Mouse (Mus musculus) CH12.LX (cell line): ENCODE results near the gene Ttyh3. TPM values are rescaled to one million over a fixed set of nuclear protein-coding genes. Genes with fewer than 3 reads are reported as not detected.
A peak's percentile ranks its signal among the peaks of the same experiment; 100 is the strongest.

Source experiments
- DNase-seq: peaks from one replicate; pipeline ENCODE4 v3.0.0-alpha.2; 2013; ENCODE audit errors: extremely low read depth
- H3K27ac ChIP-seq: 2 replicates; pipeline ENCODE4 v1.5.1; 2012; ENCODE audit warnings: low read depth, mild to moderate bottlenecking, control low read depth, moderate library complexity; ENCODE audit not compliant: insufficient read depth
- H3K27me3 ChIP-seq: replicated peaks from 2 replicates; pipeline ENCODE3; 2012; ENCODE audit warnings: inconsistent platforms
- H3K36me3 ChIP-seq, 2 experiments: replicated peaks in 1 of 2; 2 replicates each; pipeline versions ENCODE3 to v1.6.1; 2012; ENCODE audit warnings: inconsistent platforms in 1 of 2, low read length in 1 of 2, mild to moderate bottlenecking in 1 of 2, mixed read lengths in 1 of 2, moderate library complexity in 1 of 2; ENCODE audit not compliant: control insufficient read depth in 1 of 2, insufficient read depth in 1 of 2
- H3K4me1 ChIP-seq, 2 experiments: 2 replicates each; pipeline ENCODE4 v1.6.1; 2012; ENCODE audit warnings: inconsistent platforms in 1 of 2, moderate library complexity in 1 of 2; ENCODE audit not compliant: insufficient read depth in 2 of 2, control insufficient read depth in 1 of 2
- H3K4me2 ChIP-seq: 2 replicates; pipeline ENCODE4 v1.6.1; 2012; ENCODE audit warnings: low read depth, mild to moderate bottlenecking, control low read depth; ENCODE audit not compliant: poor library complexity, insufficient read depth, severe bottlenecking
- H3K4me3 ChIP-seq, 3 experiments: fragments of 150-350 bp in 1 of 3; sonication (generic) in 1 of 3; replicated peaks in 1 of 3; 2 replicates each; pipeline versions ENCODE3 to v1.5.1; 2011 to 2012; ENCODE audit warnings: low read depth in 2 of 3, low read length in 2 of 3, mild to moderate bottlenecking in 2 of 3, moderate library complexity in 2 of 3, control low read depth in 1 of 3, improper control_type of control experiment in 1 of 3, inconsistent platforms in 1 of 3, mixed read lengths in 1 of 3; ENCODE audit not compliant: poor library complexity in 1 of 3
- H3K79me2 ChIP-seq: replicated peaks from 2 replicates; pipeline ENCODE4 v1.6.1; 2012; ENCODE audit warnings: mild to moderate bottlenecking, moderate library complexity; ENCODE audit not compliant: control insufficient read depth, poor library complexity, insufficient read depth, severe bottlenecking; ENCODE audit errors: extremely low read depth
- H3K9ac ChIP-seq: 2 replicates; pipeline ENCODE4 v1.6.1; 2012; ENCODE audit warnings: low read depth, mild to moderate bottlenecking, control low read depth, moderate library complexity; ENCODE audit not compliant: insufficient read depth
- H3K9me3 ChIP-seq: replicated peaks from 2 replicates; pipeline ENCODE3; 2012; ENCODE audit warnings: low read length, inconsistent platforms, mixed read lengths
- BHLHE40 ChIP-seq: IDR thresholded peaks from 2 replicates; pipeline ENCODE4 v1.6.1; 2011; ENCODE audit warnings: mild to moderate bottlenecking, low read depth, low read length, improper control_type of control experiment
- CTCF ChIP-seq, 2 experiments: IDR thresholded peaks in 1 of 2; conservative IDR thresholded peaks in 1 of 2; 2 replicates each; pipeline ENCODE4 v1.5.1; 2011 to 2012; ENCODE audit warnings: low read depth in 2 of 2, low read length in 2 of 2, improper control_type of control experiment in 1 of 2, inconsistent platforms in 1 of 2, mild to moderate bottlenecking in 1 of 2, moderate library complexity in 1 of 2
- E2F4 ChIP-seq: IDR thresholded peaks from 2 replicates; pipeline ENCODE4 v1.6.1; 2011; ENCODE audit warnings: low read depth, low read length, improper control_type of control experiment; ENCODE audit not compliant: insufficient replicate concordance
- HCFC1 ChIP-seq: IDR thresholded peaks from 2 replicates; pipeline ENCODE4 v1.6.1; 2012; ENCODE audit warnings: low read depth, mild to moderate bottlenecking, inconsistent platforms, low read length, improper control_type of control experiment
- KAT2A ChIP-seq: IDR thresholded peaks from 2 replicates; pipeline ENCODE4 v1.6.1; 2012; ENCODE audit warnings: low read length, improper control_type of control experiment, inconsistent platforms; ENCODE audit not compliant: insufficient replicate concordance
- MAX ChIP-seq: IDR thresholded peaks from 2 replicates; pipeline ENCODE4 v1.6.1; 2011; ENCODE audit warnings: low read length, improper control_type of control experiment
- MAZ ChIP-seq: IDR thresholded peaks from 2 replicates; pipeline ENCODE4 v1.6.1; 2012; ENCODE audit warnings: low read depth, mild to moderate bottlenecking, inconsistent platforms, low read length, improper control_type of control experiment, moderate library complexity
- POLR2AphosphoS2 ChIP-seq: IDR thresholded peaks from 2 replicates; pipeline ENCODE4 v1.6.1; 2011; ENCODE audit warnings: low read depth, low read length, improper control_type of control experiment
- TCF12 ChIP-seq: IDR thresholded peaks from 2 replicates; pipeline ENCODE4 v1.6.1; 2014; ENCODE audit warnings: low read depth, mild to moderate bottlenecking, inconsistent platforms, low read length, improper control_type of control experiment
- UBTF ChIP-seq: IDR thresholded peaks from 2 replicates; pipeline ENCODE4 v1.6.1; 2012; ENCODE audit warnings: low read depth, mild to moderate bottlenecking, inconsistent platforms, low read length, improper control_type of control experiment, moderate library complexity
- USF1 ChIP-seq: IDR thresholded peaks from 2 replicates; pipeline ENCODE4 v1.6.1; 2014; ENCODE audit warnings: low read depth, mild to moderate bottlenecking, inconsistent platforms, low read length, improper control_type of control experiment
- ZNF384 ChIP-seq: IDR thresholded peaks from 2 replicates; pipeline ENCODE4 v1.6.1; 2012; ENCODE audit warnings: low read depth, low read length, improper control_type of control experiment, inconsistent platforms
- dilution Hi-C: fragments of 300-500 bp; cut with MboI; formaldehyde crosslinking; loops from 2 replicates; pipeline ENCODE4 v1.14.3; 2020; ENCODE audit warnings: low sequenced_read_pairs; ENCODE audit not compliant: extremely low pct_unique_long_range_greater_than_20kb, extremely low pct_ligation_motif_present
- in situ Hi-C: fragments of 300-500 bp; cut with MboI; formaldehyde crosslinking; loops from 3 replicates; pipeline ENCODE4 v1.14.3; 2019; ENCODE audit warnings: low sequenced_read_pairs, low pct_ligation_motif_present, low pct_unique_long_range_greater_than_20kb, mixed read lengths
- polyA plus RNA-seq: library from polyadenylated mRNA; unstranded; fragments of >175 nt; gene quantifications from 2 replicates; pipeline ENCODE4 v1.2.1, GENCODE M21; 2012; ENCODE audit warnings: low read depth; ENCODE audit not compliant: insufficient read length
- total RNA-seq, 2 experiments: library from RNA; depleted of rRNA; stranded (reverse); fragments of 300-350 nt in 1 of 2; fragments of >200 nt in 1 of 2; gene quantifications; 2 replicates each; pipeline ENCODE4 v1.2.3; 2012 to 2014

Gene Ttyh3
- total and polyA plus RNA-seq, 3 experiments, result 0.31 to 6.3 (median 1.4) TPM

GRCm38 (mm10) chr5:140644263-140644662 lies 4.6 kb downstream of the Ttyh3 start:
- Histone ChIP-seq H3K27ac (no peak overlapping the region), H3K9ac (no peak overlapping the region), H3K4me3 (no peak overlapping the region)
- no peak for TF ChIP-seq MAX
- TF ChIP-seq HCFC1, result no peak
- TF ChIP-seq TCF12, result no peak
- peak in 1 of 2 experiments; percentile 31; a peak in 2 of 4 replicates for TF ChIP-seq CTCF (conservative IDR thresholded peaks at IDR 0.05 in 1 of 2, IDR thresholded peaks at IDR 0.05 in 1 of 2; ENCODE audit: low read depth in 2 of 2, low read length in 2 of 2)
- TF ChIP-seq, all 38 proteins: peak for 1
- Histone ChIP-seq H3K9me3 (no peaks in the 10 kb centered on the region), H3K36me3 (no peaks in the 10 kb centered on the region), H3K27me3 (peaks cover 17% of the 10 kb centered on the region), H3K4me2 (no peak overlapping the region), H3K79me2 (no peaks in the 10 kb centered on the region), H3K4me1 (peaks cover 14 to 44% of the 10 kb centered on the region in 2 experiments)
- dilution Hi-C loops, result no loop called here
- DNase-seq, result no peak
- in situ Hi-C loops, result loop anchor here (5.0 kb wide), 1 partner anchor 98 kb away; no protein-coding TSS in a partner anchor

DNA sequence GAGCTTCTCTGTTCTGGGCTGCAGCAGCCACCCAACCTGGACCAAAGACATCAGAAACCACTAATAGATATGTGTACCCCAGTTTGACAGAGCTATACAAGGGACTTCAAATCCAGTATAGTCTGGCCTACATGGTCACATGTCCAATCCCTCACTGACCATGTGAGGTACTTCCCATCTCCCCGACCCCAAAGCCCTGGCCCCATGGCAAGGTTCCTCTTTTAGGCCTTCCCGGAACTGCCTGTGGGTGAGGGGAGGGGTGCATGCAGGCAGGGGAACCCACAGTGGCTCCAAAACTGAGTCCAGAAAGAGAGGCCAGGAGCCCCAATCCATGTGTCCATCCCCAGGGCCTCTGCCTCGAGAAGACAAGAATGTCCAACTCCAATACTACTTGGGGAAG lies 6.8 kb downstream of the Ttyh3 start:
- Histone ChIP-seq H3K4me3 (no peak overlapping the region), H3K4me2 (no peak overlapping the region)
- DNase-seq, result no peak
- TF ChIP-seq MAX, result peak; percentile 39; the same call in 1 of the 2 replicates
- peak; percentile 34; the same call in 1 of the 2 replicates for TF ChIP-seq USF1
- no peak for TF ChIP-seq POLR2AphosphoS2
- no peak for TF ChIP-seq BHLHE40
- TF ChIP-seq ZNF384, result no peak
- TF ChIP-seq, all 38 proteins: peak for 2
- Histone ChIP-seq H3K36me3 (no peaks in the 10 kb centered on the region), H3K79me2 (no peaks in the 10 kb centered on the region), H3K27ac (no peak overlapping the region), H3K9me3 (no peaks in the 10 kb centered on the region), H3K27me3 (peaks cover 7% of the 10 kb centered on the region), H3K4me1 (peaks cover 8 to 29% of the 10 kb centered on the region in 2 experiments; a peak in 3 of 4 replicates), H3K9ac (no peak overlapping the region)
- in situ Hi-C loops, result loop anchor here (5.0 kb wide), 1 partner anchor 100 kb away; no protein-coding TSS in a partner anchor
- dilution Hi-C loops, result no loop called here

DNA sequence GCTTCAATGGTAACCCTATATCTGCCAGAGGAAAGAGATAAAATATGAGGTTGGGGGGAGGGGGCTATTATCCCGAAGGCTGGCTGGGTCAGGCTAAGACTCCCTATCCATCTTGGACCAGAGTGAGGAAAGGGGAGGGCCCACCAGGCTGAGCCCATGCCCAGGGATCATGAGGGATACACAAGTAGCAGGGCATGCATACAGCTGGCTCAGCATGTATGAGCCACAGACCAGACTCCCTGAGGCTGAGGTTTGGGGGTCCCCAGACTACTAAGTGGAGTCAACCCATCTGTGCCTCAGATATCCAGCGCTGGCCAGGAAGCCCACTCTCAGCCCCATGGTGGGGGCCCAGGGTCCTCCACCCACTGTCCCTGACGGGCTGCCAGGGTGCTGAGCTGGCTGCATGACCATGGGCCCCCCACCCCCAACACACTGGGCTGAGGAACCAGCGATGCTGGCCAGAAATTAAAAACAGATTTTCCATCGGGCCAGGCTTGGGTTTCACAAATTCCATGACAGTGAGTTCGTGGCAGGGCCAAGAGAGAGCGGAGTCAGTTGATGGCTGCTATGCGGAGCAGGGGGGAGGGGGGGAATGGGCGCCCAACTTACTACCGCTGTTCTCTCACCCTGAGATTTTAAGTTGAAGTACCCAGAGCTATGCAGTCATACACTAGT lies 7.4 kb downstream of the Ttyh3 start:
- no peaks in the 10 kb centered on the region for H3K9me3 ChIP-seq
- H3K4me3 ChIP-seq, result no peak overlapping the region
- in situ Hi-C loops, result loop anchor here (5.0 kb wide), 1 partner anchor 101 kb away; no protein-coding TSS in a partner anchor
- DNase-seq, result no peak
- no peaks in the 10 kb centered on the region for H3K36me3 ChIP-seq
- no peak for TF ChIP-seq KAT2A
- no peak for TF ChIP-seq POLR2AphosphoS2
- TF ChIP-seq E2F4, result no peak
- TF ChIP-seq USF1, result no peak
- TF ChIP-seq MAZ, result no peak
- no peak for TF ChIP-seq UBTF
- no peak for TF ChIP-seq BHLHE40
- H3K27ac ChIP-seq, result no peak overlapping the region
- dilution Hi-C loops, result no loop called here
- no peak overlapping the region for H3K4me2 ChIP-seq
- no peaks in the 10 kb centered on the region for H3K79me2 ChIP-seq
- no peak overlapping the region for H3K9ac ChIP-seq
- peaks cover 2% of the 10 kb centered on the region for H3K27me3 ChIP-seq
- H3K4me1 ChIP-seq, result peaks cover 10 to 34% of the 10 kb centered on the region in 2 experiments
